Mouse (Mus musculus): Measurements from ENCODE around the gene Crxos.
A peak's percentile ranks its signal among the peaks of the same experiment; 100 is the strongest.

Crxos gene

DNA sequence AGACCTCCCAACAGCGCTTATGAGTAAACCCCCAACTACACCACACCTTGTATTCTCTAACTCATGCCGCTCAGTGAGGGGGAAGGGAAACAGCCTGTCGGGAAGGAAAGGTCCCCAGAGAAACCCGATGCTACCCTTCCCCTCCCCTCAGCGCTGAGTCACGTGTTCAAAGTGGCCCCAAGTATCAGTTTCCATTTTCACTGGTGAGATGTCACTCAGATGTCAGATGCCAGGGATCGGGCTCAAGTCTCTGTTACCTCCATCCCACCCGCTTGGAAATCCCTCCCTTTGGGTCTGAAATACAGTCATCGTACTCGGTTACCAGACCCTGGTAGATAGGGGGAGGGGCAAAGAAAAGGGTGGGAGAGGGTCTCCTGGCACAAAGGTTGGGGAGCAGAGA is 39.4 kb downstream of the Crxos start:
- DNase-seq (ENCODE audit: low spot score) = no peak

DNA sequence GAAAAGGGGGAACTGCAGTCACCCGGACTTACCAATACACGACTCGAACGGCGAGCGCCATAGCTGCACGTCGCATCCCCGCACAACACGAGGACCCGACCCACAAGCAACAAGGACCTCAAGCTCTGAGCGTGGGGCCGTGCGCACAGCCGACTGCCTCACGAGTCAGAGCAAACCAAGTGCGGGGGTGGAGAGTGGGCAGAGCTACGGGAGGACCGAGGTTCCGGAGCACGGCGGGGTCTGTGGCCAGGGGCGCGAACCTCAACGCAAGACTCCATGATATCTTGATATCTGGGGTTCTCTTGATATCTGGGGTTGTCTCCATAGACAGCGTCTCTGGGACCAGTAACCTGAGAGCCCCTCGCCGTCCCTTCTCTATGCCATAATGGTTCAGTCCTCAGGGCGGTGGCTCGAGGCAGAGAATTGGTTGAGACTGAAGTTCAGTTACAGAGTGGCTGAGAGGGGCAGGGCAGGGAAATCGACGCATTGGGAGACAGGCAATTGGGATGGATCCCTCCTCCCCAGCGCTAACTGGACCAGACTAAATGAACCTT is 39.9 kb downstream of the Crxos start, which contains the start of gene Selenow:
Selenow (minus strand) TSS at position 183 of the 554 bp plus-strand sequence.
- DNase-seq (ENCODE audit: low spot score) = peak; percentile 88

- peak; percentile 77 for DNase-seq (ENCODE audit: low spot score)
Measured at GRCm38 (mm10) chr7:15929910-15930309, 47.5 kb downstream of the Crxos start.

GRCm38 (mm10) chr7:15930543-15930942 is 48.1 kb downstream of the Crxos start:
- no peak for DNase-seq (ENCODE audit: low spot score)

GRCm38 (mm10) chr7:15931635-15932034 is 49.2 kb downstream of the Crxos start:
- DNase-seq (ENCODE audit: low spot score) = no peak

DNA sequence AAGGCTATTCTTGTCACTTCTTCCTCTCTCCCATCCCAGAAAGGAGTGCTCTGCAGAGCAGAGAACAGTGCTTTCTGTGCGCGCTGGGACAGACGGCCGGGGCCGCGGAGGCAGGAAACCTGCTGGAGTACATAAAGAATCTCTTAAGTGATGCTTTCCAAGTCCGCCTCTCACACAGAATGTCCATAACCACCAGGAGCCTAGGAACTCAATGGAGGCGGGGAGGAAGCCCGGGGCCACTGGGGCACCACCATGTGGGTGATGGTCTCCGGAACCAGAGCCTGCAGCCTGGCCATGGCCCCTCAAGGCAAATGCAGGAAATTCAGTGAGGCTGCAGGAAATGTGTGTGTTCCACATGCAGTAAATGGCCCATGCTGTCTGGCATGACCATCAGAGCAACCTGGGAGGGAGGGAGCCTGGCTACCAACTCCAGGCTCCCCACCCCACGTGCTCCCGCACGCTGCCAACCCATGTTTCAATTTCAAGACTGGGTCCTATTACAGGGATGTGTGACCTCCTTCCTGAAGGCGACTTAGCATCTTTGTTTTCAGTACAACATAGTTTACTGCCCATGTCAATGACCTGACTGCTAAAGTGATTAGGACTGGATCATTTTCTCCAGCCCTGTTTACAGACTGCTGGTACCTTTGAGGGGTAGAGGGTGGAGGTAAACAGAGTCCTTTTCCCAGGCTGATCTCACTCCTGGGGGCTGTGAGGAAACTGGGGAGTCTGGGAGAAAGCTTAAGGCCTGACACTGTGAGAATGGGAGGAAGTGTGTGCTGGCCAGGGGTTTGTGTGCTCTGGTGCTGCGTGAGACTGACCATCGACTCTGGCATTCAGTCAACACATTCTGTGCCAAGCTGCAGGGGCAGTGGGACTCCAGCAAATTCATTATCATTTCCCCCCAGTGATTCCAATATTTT is 51.3 kb downstream of the Crxos start:
- DNase-seq (ENCODE audit: low spot score) = no peak

DNA sequence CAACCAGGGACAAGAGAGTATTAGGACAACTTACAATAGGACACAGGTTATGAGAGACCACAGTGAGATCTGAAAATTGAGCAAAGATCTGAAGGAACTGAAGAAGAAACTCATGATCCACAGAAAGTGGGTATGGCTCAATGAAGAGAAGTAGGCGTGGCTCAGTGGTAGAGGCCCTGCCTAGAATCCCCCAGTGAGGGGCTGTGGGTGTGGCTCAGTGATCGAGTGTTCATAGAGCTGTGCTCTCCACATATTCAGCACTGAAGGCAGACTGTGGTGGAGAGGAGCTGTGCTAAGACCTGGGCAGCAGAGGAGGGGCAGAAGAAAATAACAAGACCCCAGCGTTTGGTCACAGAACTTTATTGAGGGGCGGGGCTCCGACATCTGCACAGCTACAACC is 55.1 kb downstream of the Crxos start:
- no peak for DNase-seq (ENCODE audit: low spot score)

- no peak for DNase-seq (ENCODE audit: low spot score)
Measured at GRCm38 (mm10) chr7:15938621-15939020, 56.2 kb downstream of the Crxos start.

DNA sequence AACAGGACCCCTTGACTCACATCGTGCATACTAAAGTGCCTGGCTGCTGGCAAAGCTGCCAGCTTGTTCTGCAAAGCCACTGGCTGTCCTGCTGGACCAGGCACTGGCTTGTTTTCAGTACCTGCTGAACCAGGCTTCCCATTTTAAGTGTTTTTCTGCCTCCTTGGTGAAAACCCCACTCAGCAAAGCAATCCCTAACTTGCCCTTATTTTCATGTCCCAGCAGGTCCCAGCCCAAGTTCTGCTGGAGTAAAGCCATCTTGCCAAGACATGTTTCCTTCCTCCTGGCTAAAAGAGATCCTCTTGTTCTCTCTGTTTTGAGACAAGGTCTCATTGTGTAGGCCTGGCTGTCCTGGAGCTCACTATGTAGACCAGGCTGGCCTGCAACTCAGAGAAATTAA is 61.9 kb downstream of the Crxos start:
- DNase-seq (ENCODE audit: low spot score) = no peak

DNA sequence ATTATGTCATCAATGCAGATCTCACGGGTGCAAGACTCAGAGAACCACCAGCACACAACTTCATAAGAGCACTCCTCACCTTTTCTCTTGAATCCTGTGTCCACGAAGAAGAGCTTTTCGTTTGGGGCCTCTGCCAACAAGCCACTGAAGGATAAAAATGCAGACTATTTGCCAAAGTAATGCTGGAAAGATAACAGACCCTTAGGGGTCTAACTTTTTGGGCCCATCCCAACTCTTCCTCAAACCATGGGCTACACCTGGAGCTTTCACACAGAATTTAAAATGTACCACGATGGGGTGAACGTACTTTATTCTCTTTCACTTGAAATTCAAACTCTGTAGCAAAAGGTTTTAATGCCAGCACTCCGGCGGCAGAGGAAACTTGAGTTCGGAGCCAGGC is 62.8 kb downstream of the Crxos start:
- DNase-seq (ENCODE audit: low spot score) = no peak

GRCm38 (mm10) chr7:15945721-15946536 is 63.5 kb downstream of the Crxos start, which contains the start of gene Nop53:
TSS of gene Nop53 (minus strand) at chr7:15946074.
- peak; percentile 89 for DNase-seq (ENCODE audit: low spot score)

DNA sequence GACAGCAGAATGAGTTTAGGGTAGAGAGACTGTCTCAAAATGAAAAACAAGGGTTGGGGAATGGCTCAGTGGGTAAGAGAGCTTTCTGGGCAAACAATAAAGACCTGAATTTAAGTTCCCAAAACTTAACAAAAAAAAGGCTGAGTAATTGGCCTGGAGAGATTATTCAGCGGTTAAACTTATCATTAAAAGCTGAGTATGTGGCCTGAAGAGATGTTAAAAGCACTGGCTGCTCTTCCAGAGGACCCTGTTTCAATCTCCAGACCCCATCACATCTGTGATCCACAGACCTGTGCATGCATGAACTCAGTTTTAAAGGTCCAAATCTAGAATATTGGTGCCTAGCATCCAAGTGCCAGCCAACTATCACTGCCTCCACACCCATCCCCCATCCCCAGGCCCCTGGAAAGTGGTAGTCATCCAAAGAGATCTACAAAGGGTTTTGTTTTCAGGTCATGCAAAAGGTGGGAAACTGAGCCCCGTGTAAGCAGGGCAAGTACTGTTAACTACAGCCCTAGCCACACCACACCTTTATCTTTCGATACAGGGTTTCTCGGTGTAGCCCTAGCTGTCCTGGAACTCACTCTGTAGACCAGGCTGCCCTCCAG is 65.3 kb downstream of the Crxos start:
- no peak for DNase-seq (ENCODE audit: low spot score)

- peak; percentile 90 for DNase-seq (ENCODE audit: low spot score)
Measured at GRCm38 (mm10) chr7:15948381-15948941, 66.0 kb downstream of the Crxos start.

DNA sequence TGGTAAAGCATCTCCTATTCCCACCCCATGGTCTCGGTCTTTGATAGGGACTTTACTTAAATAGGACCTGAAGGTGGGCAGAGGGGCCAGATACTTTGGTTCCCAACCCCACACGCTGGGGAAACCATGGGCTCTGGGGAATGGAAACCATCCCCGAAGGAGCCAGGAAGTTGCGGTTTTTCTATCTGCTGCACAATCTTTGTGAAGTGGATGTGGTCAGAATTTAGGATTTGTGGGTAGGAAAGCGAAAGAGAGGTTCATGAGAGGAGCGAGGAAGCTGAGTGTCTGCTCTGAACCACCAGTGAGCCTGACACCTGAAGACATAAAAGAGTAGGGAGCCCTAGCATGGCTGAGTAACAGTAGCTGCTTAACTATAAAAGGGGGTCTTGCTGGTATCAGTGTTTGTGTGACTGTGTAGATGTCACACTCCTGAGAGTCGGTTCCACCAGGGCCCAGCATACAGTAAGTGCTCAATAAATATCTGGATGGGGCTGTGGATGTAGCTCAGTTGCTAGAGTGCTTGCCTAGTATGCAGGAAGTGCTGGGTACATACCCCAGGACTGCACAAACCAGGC is 66.9 kb downstream of the Crxos start:
- no peak for DNase-seq (ENCODE audit: low spot score)

DNA sequence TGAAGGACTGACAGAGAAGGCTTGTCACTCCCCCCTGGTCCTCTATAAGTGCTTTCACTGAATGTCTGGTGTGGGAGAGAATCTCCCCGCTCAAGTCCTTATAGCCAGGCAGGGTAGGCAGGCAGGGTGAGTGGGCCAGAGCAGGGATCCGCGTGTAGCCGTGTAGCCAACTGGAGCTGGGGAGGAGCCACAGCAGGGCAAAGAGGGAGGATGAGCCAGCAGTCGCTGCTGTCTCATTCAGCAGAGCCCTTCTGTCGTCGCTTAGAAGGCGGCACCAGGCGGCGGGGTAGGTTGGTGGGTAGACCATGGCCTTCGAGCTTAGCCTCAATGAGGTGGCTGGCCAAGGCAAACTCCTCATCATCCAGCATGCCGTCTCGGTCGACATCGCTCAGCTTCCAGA is 67.6 kb downstream of the Crxos start:
- no peak for DNase-seq (ENCODE audit: low spot score)

- DNase-seq (ENCODE audit: low spot score) = no peak
Measured at GRCm38 (mm10) chr7:15952416-15952815, 70.0 kb downstream of the Crxos start.
